In the genomic region with DNA sequence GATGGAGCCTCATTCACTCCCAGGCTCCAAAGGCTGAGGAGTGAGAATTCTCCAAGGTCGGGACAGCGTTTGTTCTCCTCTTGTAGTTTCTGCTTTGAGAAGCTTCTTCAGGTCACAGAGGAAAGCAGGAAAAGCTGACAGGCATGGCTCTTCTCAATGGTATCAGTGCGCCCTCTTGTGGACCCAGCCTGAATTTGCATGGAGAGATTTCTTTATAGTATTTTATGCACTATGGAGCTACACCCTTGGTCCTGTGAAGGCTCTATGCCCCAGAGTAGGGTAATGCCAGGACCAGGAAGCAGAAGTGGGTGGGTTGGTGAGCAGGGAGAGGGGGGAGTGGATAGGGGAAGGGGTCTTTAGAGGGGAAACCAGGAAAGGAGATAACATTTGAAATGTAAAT, we compare ENCODE assay signal across 9 mouse cellular contexts. TPM values are rescaled to one million over a fixed set of nuclear protein-coding genes. Genes with fewer than 3 reads are reported as not detected.
DNase-seq lines count a peak whose midpoint lies in the region; ATAC-seq and TF ChIP-seq lines count a peak whose summit lies in the region.
"Had no signal": no experiment of that assay in that cellular context is flagged by ENCODE, and none has a peak within 500 bp of the region (broad histone marks: within the 10 kb centered on the region; RNA-seq: fewer than 3 reads in every experiment).

No protein-coding gene starts in this region.

- H3K9ac ChIP-seq in forebrain, embryonic 11.5 days (ENCODE audit: low read length): no peak overlapping the region
- no peak overlapping the region for H3K9ac ChIP-seq in hindbrain, embryonic 16.5 days (ENCODE audit: low read depth, low read length)
- H3K9ac ChIP-seq in midbrain, embryonic 13.5 days (replicated peaks): no peak overlapping the region

- peak; percentile 51; the same call in 1 of the 2 replicates for ATAC-seq in forebrain, embryonic 11.5 days (replicated peaks; ENCODE audit: low FRiP score)
- peak; percentile 78 for ATAC-seq in hindbrain, embryonic 16.5 days
- peak; percentile 58; the same call in 1 of the 2 replicates for ATAC-seq in midbrain, embryonic 13.5 days

- TF ChIP-seq POLR2A in brain, embryonic 14.5 days (IDR thresholded peaks at IDR 0.05; ENCODE audit: borderline replicate concordance, extremely low read depth, insufficient read depth, insufficient read length, poor library complexity, severe bottlenecking): no peak

- TF ChIP-seq CTCF in brain, embryonic 14.5 days (IDR thresholded peaks at IDR 0.05; ENCODE audit: borderline replicate concordance, extremely low read depth, insufficient read depth, insufficient read length): peak; percentile 86; the same call in 1 of the 2 replicates
- TF ChIP-seq CTCF in left cerebral cortex, adult 2 months (IDR thresholded peaks at IDR 0.05): peak; percentile 77

- no peaks in the 10 kb centered on the region for H3K4me1 ChIP-seq in forebrain, embryonic 11.5 days (replicated peaks; ENCODE audit: control insufficient read depth, insufficient read depth, low read length)
- H3K4me1 ChIP-seq in hindbrain, embryonic 16.5 days (ENCODE audit: control insufficient read depth, insufficient read depth, low read depth, low read length): no peaks in the 10 kb centered on the region
- 0 out of 2 replicates have a peak, but pooled peaks cover 4% of the 10 kb centered on the region for H3K4me1 ChIP-seq in midbrain, embryonic 13.5 days (replicated peaks)

- peak; percentile 36 for DNase-seq in heart, adult 8-10 months (ENCODE audit: low spot score)
- no peak for DNase-seq in heart, adult 11 months
- DNase-seq in brain, embryonic 14.5 days (ENCODE audit: low read depth): peak; percentile 90
- DNase-seq in forebrain, embryonic 11.5 days (ENCODE audit: low spot score): peak; percentile 85
- DNase-seq in left cerebral cortex, adult 2 months (ENCODE audit: extremely low spot score in 1 of 2, low spot score in 2 of 2): peak; percentile 74 to 77
- peak; percentile 4 for DNase-seq in thymus, postnatal 14 days

- H3K27ac ChIP-seq in forebrain, embryonic 11.5 days (ENCODE audit: low read depth, low read length): no peak overlapping the region
- H3K27ac ChIP-seq in hindbrain, embryonic 16.5 days (ENCODE audit: low read depth, low read length): no peak overlapping the region
- H3K27ac ChIP-seq in left cerebral cortex, adult 2 months: no peak overlapping the region
- no peak overlapping the region for H3K27ac ChIP-seq in midbrain, embryonic 13.5 days
- H3K27ac ChIP-seq: macrophage had no signal

- intact Hi-C loops in left cerebral cortex, adult 2 months (cut with DNase I): loop anchor here (1.0 to 2.0 kb wide), 2 partner anchors 372 to 419 kb away; no protein-coding TSS in a partner anchor

- no peak overlapping the region for H3K4me2 ChIP-seq in forebrain, embryonic 11.5 days (ENCODE audit: low read depth, low read length, severe bottlenecking)
- no peak overlapping the region for H3K4me2 ChIP-seq in hindbrain, embryonic 16.5 days (ENCODE audit: low read length)
- H3K4me2 ChIP-seq in midbrain, embryonic 13.5 days (replicated peaks): no peak overlapping the region

- no peak overlapping the region for H3K4me3 ChIP-seq in forebrain, embryonic 11.5 days (ENCODE audit: low read depth, low read length)
- no peak overlapping the region for H3K4me3 ChIP-seq in hindbrain, embryonic 16.5 days (ENCODE audit: low read length)
- H3K4me3 ChIP-seq in left cerebral cortex, adult 2 months: no peak overlapping the region
- H3K4me3 ChIP-seq in midbrain, embryonic 13.5 days (replicated peaks): no peak overlapping the region

- 2% methylated on average over 3 of the region's 3 CpGs for WGBS in forebrain, embryonic 11.5 days
- WGBS in hindbrain, embryonic 16.5 days: 7% methylated on average over 3 of the region's 3 CpGs
- WGBS in midbrain, embryonic 13.5 days: 3% methylated on average over 3 of the region's 3 CpGs

- H3K27me3 ChIP-seq in forebrain, embryonic 11.5 days (ENCODE audit: control insufficient read depth, insufficient read depth, low read length): no peaks in the 10 kb centered on the region
- no peaks in the 10 kb centered on the region for H3K27me3 ChIP-seq in hindbrain, embryonic 16.5 days (replicated peaks; ENCODE audit: control insufficient read depth, insufficient read depth, low read length)
- no peaks in the 10 kb centered on the region for H3K27me3 ChIP-seq in midbrain, embryonic 13.5 days

- H3K9me3 ChIP-seq in forebrain, embryonic 11.5 days (ENCODE audit: control insufficient read depth, low read length): no peaks in the 10 kb centered on the region
- no peaks in the 10 kb centered on the region for H3K9me3 ChIP-seq in hindbrain, embryonic 16.5 days (ENCODE audit: control insufficient read depth, low read length)
- no peaks in the 10 kb centered on the region for H3K9me3 ChIP-seq in midbrain, embryonic 13.5 days

- no peaks in the 10 kb centered on the region for H3K36me3 ChIP-seq in forebrain, embryonic 11.5 days (ENCODE audit: control insufficient read depth, insufficient read depth, low read length)
- no peaks in the 10 kb centered on the region for H3K36me3 ChIP-seq in hindbrain, embryonic 16.5 days (ENCODE audit: control insufficient read depth, insufficient read depth, low read length)
- H3K36me3 ChIP-seq in midbrain, embryonic 13.5 days: no peaks in the 10 kb centered on the region

RNA-seq across cellular contexts. Expression of a gene that starts 51.1 kb away (rescaled TPM):
- total RNA-seq in heart, adult 8-10 months (2022): not detected
- not detected in 2 replicates for polyA plus RNA-seq in brain, embryonic 14.5 days (2012; rRNA removed)
- not detected in 2 replicates for polyA plus RNA-seq in forebrain, embryonic 11.5 days (2014; fragmentation: Nextera tagmentation; extraction: Ambion mirVana)
- not detected in 2 replicates for polyA plus RNA-seq in hindbrain, embryonic 16.5 days (2015; fragmentation: Nextera tagmentation; extraction: Ambion mirVana)
- total RNA-seq in left cerebral cortex, adult 2 months (2021): not detected
- not detected in 2 replicates for polyA plus RNA-seq in midbrain, embryonic 13.5 days (2015; fragmentation: Nextera tagmentation; extraction: Ambion mirVana)
- polyA plus RNA-seq: macrophage had no signal
